Mouse (Mus musculus): ENCODE measurements around the gene Mat1a.

DNA sequence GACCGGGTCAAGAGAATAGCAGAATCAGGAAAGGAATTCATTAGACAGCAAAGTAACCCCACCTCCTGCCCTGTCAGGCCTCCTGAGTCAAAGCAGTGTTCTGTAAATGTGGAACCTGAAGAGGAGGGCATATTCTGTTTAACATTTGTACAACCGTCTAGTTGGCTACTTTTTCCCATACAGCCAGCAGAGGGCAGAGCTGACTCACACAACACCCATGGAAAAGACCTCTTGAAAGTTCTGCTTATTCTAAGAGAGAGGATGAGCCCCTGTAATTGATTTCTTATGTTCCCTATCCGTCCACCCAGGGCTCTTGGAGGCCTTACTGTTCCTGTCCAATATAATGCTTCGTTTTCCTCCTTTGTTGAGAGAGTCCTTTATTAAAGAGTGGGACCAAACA lies 23.2 kb downstream of the Mat1a start:
- TF ChIP-seq CTCF (IDR thresholded peaks at IDR 0.05; ENCODE audit: low read depth) (peak; percentile 57), EP300 (IDR thresholded peaks at IDR 0.05; ENCODE audit: low read depth) (no peak)
